Mouse (Mus musculus): ENCODE results near the gene Rapgef1. TPM values are rescaled to one million over a fixed set of nuclear protein-coding genes. Genes with fewer than 3 reads are reported as not detected.
A peak's percentile ranks its signal among the peaks of the same experiment; 100 is the strongest.

The Rapgef1 gene
- total RNA-seq (2021) = 10 to 100 TPM; 45.4 to 49.9 TPM
- long read RNA-seq, experiment 1, partial matches to known transcripts = 1 of 16 reads
- long read RNA-seq, experiment 1, other reads (novel, unspliced or antisense) = 15 of 16 reads
- long read RNA-seq, experiment 2, partial matches to known transcripts = 3 of 9 reads
- long read RNA-seq, experiment 2, other reads (novel, unspliced or antisense) = 6 of 9 reads

DNA sequence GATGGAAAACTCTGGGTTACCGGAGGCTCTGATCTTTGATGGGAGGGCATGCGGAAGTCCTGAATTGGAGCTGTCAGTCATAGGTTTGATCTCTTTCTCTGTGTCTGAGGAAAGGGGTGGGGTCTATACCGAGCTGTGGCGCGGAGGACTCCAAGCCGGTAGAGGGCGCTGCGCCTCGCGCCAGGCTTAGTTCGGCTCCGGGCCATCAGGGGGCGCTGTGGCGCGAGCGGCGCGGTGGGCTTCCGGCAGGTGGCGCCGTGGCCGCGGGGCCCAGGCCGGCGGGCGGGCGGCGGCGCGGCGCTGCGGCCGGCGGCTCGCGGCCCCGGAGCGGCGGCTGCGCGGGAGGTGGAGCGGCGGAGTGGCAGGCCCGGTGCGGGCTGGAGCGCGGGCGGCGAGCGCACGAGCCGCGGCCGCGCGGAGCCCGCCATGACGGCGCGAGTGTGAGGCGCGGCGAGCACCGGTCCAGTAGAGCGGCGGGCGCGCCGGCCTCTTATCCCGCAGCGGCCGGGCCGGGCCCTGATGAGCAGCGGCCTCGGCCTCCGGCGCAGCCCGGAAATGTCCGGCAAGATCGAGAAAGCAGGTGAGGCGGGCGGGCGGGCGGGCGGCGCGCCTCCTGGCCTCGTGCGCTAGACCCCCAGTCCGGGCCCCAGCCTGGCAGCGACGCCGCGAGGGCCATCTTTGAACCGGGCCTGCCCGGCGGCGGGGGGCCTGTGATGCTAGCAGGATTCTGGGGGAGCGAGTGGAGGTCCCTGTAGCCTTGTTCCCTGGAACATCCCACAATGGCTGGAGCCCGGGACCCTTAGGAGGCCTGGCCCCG, at the start of gene Rapgef1:
Rapgef1 (plus strand) TSS at position 237 of the 817 bp plus-strand sequence.
- peak; percentile 90 to 91 for DNase-seq

DNA sequence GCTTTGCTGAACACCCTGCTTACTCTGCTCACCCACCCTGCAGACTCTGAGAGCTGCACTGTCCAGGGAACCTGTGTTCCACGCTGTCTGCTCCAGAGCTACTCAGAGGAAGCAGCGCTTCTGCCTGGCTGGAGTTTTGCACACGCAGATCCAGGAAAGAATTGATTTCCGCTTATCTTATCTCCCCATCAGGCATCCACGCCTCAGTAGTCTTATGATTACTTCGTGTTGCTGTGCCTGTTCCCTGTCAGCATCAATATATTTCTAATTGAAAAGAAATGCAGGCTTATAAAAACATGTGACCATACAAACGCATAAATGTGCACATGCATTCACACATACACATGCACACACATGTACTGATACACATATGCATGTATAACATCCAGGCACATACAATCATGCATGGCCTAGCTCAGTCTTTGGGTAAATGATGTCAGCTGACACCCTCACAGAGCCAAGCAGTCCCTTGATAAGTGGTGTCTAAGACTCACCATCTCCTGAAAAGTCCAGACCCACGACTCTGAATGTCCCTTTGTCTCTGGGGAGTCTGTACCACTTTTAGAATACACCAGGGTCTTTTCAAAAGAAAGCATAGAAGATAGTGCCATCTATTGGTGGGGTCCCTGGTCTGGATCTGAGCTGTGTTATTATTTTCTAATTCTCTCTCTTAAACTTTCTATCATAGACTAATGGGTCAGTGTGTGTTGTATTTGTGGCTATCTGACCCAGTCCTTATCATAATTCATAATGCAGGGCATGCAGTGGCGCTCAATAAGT, 47.4 kb upstream of the Rapgef1 start:
- no peak for DNase-seq

DNA sequence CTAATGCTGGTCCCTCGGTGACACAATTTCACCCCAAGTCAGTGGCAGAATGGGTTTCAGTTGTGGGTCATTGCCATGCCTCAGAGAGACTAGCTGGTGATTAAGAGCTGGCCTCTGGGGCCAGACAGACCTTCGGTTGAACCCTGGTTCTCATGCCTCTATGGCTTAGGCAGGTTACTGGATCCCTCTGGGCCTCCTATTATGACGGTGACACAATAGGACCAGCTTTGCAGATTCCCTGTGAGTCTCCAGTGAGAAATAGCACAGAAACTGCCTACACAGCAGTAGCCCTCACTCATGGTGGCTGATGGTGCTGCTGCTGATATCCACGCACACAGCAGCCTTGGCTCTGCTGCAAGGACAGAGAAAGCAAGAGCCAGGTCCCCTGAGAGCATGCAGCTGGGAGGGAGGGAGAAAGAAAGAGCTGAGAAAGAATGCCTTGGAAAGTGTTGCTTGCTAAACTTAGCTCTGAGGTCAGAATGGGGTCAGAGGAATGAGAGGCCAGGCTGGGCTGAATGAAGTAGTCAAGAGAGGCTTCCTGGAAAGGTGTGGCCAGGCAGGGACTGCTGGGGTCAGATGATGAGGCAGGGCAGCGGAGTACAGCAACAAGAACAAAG, 46.6 kb upstream of the Rapgef1 start:
- no peak for DNase-seq

DNA sequence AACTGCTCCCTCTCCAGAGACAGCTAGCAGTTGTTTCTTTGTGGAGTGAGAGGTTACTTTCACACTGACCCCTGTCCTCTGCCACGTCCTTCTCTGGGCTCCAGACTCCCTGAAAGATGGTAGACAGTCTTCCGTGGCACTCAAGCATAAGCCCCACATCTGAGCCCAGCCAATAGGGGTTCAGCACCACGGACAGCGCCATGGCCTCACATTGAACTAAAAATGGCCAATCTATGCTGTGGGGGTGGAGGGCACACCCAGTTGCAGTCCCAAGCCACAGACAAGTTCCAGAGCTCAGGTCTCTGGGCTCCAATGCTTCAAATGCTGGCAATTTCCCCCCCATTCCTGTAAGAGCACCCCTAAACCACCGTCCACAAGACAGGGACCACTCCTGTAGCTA, 45.9 kb upstream of the Rapgef1 start:
- peak; percentile 69 to 74 for DNase-seq

DNA sequence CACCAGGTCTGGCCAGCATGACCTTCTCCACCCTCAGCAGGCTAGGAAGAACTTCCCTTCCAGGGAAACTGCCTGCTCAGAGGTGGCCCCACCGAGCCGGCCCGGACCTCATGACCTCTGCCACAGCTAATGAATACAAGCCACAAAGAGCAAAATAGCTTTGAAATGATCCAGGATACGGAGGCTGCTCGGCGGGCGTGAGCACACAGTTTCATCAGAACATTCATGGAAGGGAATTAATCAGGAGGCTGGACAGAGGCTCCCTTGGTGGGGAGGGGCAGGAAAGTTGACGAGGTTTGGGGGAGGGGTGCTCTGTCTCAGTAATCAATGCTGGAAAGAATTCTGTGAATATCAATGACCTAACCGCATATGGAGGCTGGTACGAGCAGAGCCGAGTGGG, 45.3 kb upstream of the Rapgef1 start:
- no peak for DNase-seq

DNA sequence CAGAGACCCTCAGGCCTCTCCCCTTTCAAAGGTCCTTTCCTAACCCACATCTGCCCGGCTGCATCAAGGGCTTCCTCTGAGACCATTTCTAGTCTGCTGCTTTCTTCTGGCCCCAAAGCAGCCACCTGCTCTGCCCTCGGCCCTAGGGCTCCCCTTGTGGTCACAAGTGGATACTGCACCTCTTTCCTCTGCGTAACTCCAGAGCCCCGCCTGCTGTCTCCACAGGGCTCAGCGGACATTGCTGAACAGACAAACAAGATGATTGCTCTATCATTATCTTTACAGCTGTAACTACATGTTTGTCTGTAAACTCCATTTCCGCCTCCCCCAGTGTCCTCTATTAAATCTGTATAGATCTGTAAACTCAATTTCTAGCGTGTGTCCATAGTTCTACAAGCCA, 37.1 kb upstream of the Rapgef1 start:
- peak; percentile 79 to 87 for DNase-seq

DNA sequence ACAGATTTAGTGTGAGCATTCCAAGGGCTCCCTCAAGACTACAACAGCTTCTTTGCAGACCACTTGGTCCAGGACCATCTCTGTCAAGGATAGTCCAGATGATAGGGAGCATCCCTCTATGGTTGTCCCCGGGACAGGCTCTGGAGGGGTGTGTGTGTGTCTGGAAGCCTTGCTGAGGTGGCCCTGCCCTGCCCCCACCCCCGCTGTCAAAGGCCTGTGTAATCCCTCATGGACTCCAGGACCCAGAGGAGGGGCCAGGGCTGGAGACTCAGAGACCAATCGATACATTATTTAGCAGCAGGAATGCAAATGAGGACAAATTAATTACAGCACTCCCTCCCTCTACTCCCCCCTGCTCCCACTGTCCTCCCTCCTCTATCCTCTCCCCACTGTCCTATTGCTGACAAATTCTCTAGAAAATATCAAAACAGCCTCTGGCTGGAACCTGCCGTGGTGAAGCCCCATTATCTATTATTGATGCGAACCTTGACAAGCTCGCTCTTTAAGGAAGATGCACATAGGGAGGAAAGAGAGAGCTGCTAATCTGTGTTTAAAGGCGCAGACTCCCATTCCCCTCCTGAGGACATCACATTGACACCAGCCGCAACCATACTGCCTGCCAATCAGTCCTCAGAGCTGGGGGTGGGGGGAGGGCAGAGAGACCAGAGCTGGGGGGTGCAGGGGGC, 33.4 kb upstream of the Rapgef1 start:
- no peak for DNase-seq

DNA sequence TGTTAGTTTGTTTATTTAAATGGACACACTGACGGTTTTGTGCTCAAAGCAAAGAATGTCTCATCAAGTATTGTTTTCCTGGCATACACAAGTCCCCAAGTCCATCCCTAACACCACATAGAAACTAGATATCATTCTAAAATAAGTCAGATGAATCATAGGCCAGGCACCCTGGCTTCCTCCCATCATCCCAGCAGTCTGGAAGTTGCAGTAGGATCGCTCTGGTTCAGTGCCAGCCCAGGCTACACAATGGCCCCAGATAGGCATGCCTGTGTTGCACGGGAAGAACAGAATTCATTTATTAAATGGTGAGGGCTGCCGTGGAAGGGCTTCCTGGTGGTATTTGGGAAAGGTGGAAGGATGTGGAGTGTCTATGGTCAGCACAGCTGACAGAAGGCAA, 31.5 kb upstream of the Rapgef1 start:
- peak; percentile 8 to 40 for DNase-seq

DNA sequence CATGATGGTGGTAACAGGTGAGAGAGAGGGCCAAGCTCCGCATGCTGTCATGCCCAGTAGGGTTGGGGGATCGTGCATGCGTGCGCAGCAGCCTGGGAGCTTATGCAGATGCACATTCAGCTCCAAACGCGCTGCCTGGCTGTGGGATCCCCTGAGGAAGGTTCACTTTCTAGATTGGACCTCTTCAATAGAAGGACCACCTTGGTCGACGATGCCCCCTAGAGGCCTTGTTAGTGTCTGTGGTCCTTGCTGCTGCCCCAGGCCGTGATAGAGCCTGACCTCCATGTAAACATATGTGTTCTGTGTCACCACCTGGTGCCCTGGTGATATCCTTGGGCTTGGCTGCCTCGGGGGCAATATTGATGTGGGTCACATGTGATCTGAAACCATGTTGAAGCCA, 30.3 kb upstream of the Rapgef1 start:
- no peak for DNase-seq

DNA sequence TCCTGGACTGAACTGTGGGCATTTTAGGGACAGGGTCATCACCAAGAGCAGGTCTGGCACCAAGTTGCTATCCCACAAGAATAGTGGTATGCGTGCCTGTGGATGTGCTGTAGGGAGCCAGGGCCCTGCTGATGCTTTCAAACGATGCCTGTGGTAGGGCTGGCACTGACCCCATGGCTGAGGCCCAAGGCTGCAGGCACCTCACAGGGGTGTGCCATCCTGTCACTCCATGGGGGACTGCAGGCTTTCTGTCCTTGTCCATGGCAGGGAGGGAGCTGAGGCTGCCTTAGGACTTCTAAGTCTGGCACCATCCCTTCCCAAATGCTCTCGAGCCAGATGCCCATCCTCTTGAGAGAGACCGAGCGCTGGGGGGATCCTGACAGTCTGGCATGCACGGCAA, 27.9 kb upstream of the Rapgef1 start:
- no peak for DNase-seq

DNA sequence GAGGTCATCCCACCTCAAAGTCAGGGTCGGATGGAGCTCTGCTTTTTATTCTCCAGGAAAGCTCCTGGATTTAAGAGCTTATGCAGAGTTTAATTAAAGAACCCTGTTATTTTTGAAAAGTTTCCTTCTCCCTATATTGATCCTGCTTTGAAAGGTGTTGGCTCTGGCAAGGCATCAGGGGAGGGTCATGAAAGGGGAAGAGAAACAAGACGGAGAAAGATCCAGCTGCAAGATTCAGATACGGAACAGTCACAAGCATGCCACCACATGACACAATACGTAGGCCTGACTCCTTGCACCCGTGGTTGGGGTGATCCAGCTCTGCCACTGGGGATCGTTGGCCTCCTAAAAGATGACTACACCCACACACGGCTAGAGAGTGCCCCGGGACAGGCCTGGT, 27.0 kb upstream of the Rapgef1 start:
- no peak for DNase-seq

DNA sequence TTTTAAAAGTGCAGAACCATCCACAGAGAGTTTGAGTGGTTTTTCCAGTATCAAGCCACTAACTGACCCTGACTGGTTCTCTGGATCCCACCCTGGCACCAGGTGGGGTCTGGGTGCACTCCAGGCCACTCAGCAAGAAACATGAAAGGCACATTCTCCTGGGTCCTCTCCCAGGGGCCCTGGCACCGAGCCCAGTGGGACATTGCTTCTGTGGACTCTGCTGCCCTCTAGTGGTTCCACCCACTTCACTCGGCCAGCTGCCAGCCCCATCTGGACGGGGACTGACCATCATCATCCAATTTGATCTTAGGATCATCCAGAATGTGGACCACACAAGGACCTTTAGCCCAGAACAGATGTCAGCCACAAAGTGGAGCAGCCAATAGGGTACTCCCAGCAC, 15.6 kb upstream of the Rapgef1 start:
- peak; percentile 81 to 86 for DNase-seq

DNA sequence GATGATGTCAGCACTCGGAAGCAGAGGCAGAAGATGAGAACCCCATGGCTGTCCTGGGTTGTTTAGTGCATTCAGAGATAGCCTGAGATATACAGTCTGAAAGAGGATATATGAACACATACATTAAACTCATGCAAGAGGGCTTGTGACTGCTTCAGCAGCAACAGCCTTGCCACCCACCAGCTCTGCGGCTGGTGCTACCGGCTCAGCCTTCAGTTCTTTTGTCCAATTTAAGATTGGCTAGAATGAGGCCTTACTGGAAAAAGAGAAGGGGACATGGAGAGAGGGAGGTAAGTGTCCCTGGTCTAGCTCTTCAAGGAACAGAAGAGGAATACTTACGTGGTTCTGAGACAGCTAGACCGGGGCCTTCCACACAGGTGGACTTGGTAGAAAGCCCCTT, 13.9 kb upstream of the Rapgef1 start:
- DNase-seq = no peak

DNA sequence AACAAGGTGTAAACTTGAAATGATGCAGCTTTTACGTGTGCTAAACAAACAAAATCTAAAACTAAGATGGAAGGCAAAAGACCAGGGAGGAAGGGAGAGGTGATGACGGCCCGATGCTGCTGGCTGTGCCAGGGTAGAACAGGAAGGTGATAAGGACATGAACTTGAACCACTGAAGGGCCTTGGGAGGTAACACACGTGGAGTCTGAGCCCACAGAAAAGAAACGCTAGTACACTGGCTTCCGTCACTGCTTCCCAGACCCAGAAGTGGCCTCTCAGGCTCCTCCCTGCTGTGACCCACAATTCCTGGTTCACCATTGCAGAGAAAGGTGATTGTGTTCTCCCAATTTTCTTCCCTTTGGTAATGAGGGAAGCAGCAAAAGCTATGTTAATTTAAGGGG, 13.1 kb upstream of the Rapgef1 start:
- DNase-seq = no peak

DNA sequence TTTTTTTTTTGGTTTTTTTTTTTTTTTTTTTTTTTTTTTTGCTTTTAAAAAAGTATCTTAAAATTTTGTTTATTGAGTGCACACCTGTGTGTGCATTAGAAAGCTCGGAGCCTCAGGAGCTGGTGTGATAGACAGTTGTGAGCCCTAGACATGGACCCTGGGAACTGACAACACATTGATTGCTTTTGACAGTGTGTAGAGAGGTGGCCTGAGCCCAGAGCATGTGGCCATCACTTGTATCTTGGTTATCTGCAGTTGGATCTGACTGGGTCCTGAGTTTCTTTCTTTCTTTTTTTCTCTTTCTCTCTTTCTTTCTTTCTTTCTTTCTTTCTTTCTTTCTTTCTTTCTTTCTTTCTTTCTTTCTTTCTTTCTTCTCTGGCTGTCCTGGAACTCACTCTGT, 2.2 kb upstream of the Rapgef1 start:
- DNase-seq = no peak

DNA sequence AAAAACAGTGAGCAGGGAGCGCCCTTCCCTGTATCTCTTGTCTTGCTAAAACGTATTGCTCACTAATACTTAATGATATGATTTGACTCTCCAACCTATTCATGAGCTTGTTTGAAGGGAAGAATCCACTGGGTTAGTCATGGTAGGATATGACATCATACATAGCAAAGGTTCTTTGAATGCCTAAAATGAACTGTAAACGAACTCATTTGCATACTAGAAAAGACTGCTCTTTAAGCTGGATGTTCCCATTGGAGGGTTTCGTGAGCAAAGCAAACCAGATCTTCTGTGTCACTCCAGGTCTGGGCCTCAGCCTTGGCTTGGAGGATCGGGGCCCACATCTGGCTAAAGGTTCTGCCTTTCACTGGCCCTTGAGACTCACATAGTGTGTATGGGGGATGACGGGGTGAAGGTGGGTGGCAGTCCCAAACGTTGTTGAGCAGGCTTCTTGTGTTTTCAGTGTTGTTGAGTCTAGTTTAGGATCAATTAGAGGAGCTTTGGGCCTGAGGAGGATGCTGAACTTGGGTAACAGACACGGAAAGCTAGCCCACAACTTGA, 515 bp upstream of the Rapgef1 start:
- DNase-seq = no peak

DNA sequence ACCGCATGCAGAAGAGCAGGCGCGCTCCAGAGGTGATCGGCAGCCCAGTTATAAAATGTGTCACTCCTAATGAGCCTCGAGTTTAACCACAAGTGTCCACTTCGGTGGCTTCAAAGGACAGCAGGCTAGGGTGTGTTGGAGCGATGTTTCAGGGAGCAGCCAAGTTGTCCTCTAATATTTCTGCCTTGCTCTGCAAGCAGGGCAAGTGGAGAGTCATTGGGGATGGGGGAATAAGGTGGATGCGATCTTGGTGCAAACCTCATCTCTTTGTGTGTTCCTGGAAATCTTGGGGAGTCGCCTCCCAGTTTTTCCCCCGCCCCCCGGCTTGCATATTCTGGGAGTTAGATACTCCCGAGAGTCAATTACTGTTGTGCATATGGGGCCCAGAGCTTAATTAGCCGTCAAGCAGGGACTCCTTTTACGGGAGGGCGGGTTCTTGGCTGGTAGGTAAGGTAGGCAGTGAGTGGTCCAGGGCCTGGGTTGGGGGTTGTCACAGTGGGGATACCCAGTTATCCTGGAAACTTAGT, 844 bp downstream of the Rapgef1 start:
- no peak for DNase-seq

DNA sequence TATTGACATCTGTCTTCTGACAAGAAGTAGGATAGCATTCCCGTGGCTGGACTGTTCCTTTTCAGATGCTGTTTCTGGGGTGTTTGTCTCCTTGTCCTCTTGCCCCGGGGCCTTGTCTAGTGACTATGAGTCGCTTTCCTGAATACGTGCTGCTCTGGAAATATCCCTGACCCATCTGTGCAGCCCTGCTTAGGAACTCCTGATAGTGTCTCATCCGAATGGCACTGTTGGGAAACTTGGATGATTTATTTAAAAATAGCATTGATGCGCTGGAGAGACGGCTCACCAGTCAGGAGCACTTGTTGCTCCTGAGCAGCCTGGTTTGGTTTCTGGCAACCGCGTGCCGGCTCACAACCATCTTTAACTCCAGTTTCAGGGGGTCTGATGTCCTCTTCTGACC, 1.6 kb downstream of the Rapgef1 start:
- DNase-seq = no peak

DNA sequence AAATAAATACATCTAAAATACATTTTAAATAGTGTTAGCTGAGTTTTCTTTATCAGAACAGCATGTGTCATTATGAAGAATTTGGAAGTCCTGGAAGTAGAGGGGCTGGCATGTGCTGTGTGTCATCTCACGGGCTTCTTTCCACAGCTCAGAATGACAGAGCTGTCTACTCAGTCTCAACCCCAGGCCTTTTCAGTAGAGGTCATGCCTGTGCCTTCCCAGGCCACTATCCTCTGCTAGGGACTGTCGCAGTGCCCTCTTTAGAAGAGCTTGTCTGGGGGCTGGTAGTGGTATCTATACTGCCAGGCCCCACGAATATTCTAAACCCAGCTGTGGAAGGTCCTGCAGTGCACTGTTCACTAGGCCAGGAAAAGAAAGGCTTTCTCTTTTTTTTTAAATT, 2.1 kb downstream of the Rapgef1 start:
- DNase-seq = no peak

DNA sequence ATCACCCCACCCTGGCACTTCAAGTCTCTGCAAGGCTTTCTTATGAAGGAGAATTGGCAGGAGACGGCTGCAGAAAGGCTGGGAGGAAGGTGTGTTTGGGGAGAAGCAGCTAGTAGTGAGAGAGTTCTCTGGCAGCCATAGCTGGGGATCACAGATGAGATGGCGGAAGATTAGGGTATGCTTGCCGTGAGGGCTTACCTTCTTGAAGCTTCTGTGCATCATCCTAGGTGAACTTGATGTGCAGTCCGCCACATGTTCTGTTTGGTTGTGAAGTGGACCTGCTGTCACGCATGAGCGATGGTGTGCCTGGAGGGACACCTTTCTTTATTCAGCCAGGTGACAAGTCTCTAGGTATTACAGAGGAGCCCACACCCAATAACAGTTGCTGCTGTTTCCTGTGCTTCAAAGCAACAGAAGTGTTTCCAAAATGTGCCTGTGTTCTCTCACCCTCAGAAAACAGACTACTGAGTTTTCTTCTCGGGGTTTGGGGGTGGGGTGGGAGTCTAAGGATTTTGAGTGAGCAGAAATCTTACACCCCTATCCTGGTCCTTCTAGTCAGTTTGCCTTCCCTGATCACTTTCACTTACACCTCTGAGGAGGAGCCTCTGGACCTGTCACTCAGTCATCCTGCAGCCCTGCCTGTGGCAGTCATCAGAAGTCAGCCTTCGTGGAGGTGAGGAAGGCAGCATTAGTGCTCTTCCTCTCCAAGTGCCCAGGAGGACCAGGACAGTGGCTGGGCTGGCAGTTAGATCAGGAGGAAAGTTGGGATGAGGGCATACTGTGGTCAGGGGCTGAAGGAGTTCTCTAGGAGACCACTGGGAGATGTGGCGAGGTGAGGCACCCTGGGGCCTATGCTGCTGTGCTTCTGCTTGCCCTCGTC, 2.8 kb downstream of the Rapgef1 start:
- no peak for DNase-seq
